Mouse (Mus musculus): ENCODE measurements around the gene Hoxa3.

Hoxa3 gene

GRCm38 (mm10) chr6:52154044-52154443 is 59.1 kb downstream of the Hoxa3 start:
- DNase-seq (ENCODE audit: low spot score) = no peak

DNA sequence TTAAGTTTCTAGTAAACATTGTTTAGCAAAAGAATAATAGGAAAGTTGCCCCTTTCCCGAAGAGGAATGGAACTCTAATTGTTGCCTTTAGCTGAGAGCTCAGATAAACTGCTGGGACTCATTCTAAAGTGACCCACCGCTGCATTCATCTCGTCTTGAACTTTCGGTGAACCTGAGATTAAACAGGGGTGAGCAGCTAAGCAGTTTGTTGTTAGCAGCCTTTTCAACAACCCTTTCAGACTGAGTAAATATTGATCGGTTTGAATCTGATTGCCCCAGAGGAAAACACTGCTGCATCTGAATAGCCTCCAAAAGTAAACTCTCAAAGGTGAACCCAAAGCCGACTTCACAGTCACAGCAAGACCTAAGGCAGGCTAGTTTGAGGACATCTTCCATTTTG is 59.9 kb downstream of the Hoxa3 start:
- no peak for DNase-seq (ENCODE audit: low spot score)

- no peak for DNase-seq (ENCODE audit: low spot score)
These were observed 60.6 kb downstream of the Hoxa3 start for GRCm38 (mm10) chr6:52152226-52153193.

GRCm38 (mm10) chr6:52151571-52151970 is 61.6 kb downstream of the Hoxa3 start:
- DNase-seq (ENCODE audit: low spot score) = no peak

DNA sequence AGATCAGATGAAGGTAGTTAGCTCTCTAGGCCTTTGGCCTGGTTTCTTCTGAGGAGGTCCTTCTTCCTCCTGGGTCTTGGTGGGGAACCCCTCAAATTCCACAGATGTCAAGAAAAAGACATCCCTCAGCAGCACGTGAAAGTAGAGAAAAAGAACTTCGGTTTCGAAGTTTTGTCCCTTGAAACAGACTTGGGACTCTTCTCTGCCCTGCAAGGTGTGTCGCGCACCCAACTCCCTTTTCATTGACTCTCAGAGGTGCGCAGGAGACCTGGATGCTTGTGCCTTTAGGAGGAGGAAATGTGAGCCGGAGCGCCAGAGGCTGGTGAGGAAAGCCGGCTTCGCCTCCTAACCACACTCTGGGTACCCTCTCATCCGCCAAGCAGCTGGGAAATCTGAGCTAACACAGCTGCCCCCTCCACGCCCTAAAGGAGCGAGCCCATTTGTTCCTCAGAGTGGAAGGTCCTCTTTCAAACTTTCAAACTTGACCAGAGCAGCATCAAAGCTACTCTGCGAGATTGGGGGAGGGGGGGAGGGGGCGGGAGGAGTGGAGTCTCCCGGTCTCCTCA is 62.7 kb downstream of the Hoxa3 start:
- no peak for DNase-seq (ENCODE audit: low spot score)

DNA sequence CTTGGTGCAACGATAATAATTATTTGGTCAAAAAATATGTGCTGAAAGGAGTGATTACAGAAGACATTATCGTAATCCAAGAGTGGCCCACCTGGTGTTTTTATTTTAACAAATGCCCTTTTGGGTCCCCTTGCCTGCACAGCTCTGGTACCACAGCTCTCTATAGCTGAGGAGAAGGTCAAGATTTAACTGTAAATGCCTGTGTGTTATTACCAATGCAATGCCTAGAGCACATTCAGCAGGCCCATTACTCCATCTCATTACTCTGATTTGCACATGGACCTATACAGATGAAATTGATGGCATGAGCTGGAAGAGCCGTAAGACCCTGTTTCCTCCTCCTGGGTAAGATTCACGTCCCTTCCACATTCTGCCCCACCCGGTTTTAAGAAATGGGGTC is 74.0 kb downstream of the Hoxa3 start:
- DNase-seq (ENCODE audit: low spot score) = no peak

DNA sequence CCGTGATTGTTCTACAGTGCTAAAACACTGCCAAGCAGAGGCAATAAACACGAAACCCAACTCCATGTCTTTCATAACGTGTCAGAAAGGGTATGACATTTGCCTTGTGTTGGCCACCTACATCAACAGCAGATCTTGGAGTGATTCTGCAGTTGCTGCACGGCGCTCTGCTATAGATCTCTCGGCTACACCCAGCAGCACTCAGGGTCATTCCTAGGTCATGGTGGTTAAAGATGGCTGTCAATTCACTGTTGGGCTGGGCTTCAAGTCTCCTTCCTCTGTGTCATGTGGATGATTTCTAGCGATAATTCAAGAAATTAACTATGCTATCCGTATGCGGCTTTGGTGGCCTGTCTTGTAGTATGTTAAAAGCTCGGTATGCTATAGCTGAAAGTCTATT is 74.6 kb downstream of the Hoxa3 start:
- no peak for DNase-seq (ENCODE audit: low spot score)

DNA sequence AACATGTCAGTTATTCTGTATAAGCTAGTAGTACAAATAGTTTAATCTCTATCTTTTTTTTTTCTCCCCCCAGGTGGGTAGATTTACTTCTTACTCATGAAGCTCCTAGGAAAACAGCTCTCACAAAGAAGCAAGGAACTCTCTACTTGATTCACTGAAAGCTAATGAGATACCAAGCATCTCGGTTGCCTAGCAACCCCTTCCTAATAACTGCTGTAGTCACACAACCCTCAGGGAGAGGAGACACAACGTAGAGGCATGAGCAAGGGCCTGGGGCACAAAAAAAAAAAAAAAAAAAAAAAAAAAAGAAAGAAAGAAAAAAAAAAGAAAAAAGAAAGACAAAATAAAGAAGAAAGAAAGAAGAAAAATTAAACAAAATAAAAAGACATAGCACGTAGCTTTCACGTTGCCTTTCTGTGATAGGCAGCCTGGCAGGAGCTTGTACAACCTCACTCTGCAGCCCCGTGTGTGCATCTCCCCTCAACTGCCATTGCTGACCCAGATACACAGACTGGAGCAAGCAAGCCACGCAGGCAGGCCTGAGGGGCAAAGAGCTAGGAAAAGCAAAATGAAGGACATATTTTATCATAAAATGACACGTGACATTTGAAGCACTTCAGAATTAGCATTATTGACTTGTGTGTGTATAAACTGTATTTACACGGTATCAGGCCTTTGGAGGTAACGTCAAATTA is 75.1 kb downstream of the Hoxa3 start:
- no peak for DNase-seq (ENCODE audit: low spot score)

GRCm38 (mm10) chr6:52123673-52124072 is 89.5 kb downstream of the Hoxa3 start:
- DNase-seq (ENCODE audit: low spot score) = no peak

GRCm38 (mm10) chr6:52121173-52121572 is 92.0 kb downstream of the Hoxa3 start:
- DNase-seq (ENCODE audit: low spot score) = no peak

All from yolk sac, embryonic 10.5 days (tissue).